Mouse (Mus musculus): ENCODE results near the gene Aoc3. TPM values are rescaled to one million over a fixed set of nuclear protein-coding genes. Genes with fewer than 3 reads are reported as not detected.

The Aoc3 gene
- polyA plus RNA-seq (2012; rRNA removed) = 0.52 and 0.82 TPM in 2 replicates

DNA sequence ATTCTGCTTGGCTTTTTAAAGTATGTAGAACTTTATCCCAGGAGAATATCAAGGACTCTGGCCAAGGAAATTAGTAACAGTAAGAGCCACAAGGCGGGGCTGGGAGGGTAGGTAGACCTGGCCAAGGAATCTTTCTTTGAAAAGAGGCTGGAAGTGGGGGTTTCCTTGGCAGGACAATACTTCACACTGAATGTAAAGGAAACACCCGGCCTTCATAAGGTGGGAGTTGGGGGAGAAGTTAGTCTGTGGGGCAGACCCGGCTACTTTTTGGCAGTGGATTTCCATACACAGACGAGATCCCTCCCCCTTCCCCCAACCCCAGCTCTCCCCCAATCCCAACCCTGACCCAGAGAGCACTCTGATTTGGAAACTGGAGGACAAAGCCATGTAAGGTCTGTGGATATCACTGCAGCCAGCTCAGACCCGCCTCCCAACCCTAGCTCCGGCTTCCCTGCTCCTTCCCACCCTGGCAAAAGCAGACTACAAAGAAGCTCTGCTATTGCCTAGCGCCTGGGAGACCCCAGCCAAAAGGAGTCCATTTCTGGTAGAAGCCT, at the start of gene Aoc3:
Aoc3 (plus strand) TSS at position 235 of the 554 bp plus-strand sequence.

GRCm38 (mm10) chr11:101302004-101302798, 28.2 kb upstream of the Aoc3 start, which contains the start of gene Becn1:
Gene Becn1, minus strand, starts transcription at chr11:101302286.

GRCm38 (mm10) chr11:101315665-101316500, 14.5 kb upstream of the Aoc3 start, which contains the start of gene Psme3:
Gene Psme3, plus strand, starts transcription at chr11:101316213.

DNA sequence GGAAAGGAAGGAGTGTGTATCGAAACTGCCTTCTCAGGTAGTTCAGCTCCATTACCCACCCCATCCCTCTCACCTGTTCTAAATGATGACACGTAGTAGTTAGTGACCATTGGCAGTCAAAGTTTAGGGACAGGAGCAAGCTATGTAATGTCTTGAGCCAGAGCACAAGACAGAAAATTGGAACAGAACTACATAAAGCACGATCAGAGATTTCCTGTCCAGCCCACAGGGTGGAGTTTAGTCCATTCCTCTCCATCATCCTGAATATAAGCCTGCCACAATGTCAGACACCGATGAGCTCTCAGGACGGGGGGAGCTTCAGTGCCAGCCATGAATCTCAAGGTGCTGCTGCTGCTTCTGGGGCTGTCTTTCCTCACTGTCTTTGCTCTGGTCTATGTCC, 5.6 kb upstream of the Aoc3 start, which contains the start of gene Aoc2:
Aoc2 (plus strand) TSS at position 301 of the 400 bp plus-strand sequence.

DNA sequence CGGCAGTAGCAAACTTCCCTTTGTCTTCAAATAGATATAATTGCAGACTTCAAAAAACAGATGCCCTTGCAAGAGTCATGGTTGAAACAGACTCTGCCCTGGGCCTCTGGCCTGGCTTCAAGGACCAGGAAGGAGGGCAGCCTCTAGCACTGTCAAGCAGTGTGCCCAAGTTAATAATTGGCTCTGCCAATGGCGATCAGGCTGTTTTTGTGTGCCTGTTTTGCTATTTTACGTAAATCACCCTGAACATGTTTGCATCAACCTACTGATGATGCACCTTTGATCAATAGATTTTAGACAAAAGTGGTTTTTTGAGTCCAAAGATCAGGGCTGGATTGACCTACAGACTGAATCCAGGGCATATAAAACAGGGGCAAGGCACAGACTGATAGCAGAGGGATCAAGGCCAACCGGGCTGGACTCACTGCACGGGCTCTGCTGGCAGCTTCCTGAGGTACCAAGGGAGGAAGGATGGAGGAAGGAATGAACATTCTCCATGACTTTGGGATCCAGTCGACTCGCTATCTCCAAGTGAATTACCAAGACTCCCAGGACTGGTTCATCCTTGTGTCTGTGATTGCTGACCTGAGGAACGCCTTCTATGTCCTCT, 37.0 kb downstream of the Aoc3 start, which contains the start of gene G6pc:
G6pc (plus strand) TSS at position 236 of the 610 bp plus-strand sequence.

Other genes starting within 250 kb of the Aoc3 start
- gene Coasy, start 248.0 kb upstream of the Aoc3 start, polyA plus RNA-seq (2012; rRNA removed) = 49.3 and 50.2 TPM in 2 replicates
- gene Mlx, start 243.3 kb upstream of the Aoc3 start, polyA plus RNA-seq (2012; rRNA removed) = 65.4 and 71.6 TPM in 2 replicates
- 19.1 and 19.5 TPM in 2 replicates for gene Psmc3ip, start 235.2 kb upstream of the Aoc3 start, polyA plus RNA-seq (2012; rRNA removed)
- 66.9 and 68.5 TPM in 2 replicates for gene Retreg3, start 210.7 kb upstream of the Aoc3 start, polyA plus RNA-seq (2012; rRNA removed)
- gene Tubg1, start 210.7 kb upstream of the Aoc3 start, polyA plus RNA-seq (2012; rRNA removed) = 15.2 and 15.6 TPM in 2 replicates
- 31.8 and 33.7 TPM in 2 replicates for gene Tubg2, start 174.7 kb upstream of the Aoc3 start, polyA plus RNA-seq (2012; rRNA removed)
- 7.4 and 9.2 TPM in 2 replicates for gene Cntnap1, start 160.1 kb upstream of the Aoc3 start, polyA plus RNA-seq (2012; rRNA removed)
- 6.5 and 7.9 TPM in 2 replicates for gene Plekhh3, start 159.3 kb upstream of the Aoc3 start, polyA plus RNA-seq (2012; rRNA removed)
- gene Ccr10, start 155.2 kb upstream of the Aoc3 start, polyA plus RNA-seq (2012; rRNA removed) = 0.21 and 0.28 TPM in 2 replicates
- gene Ezh1, start 104.1 kb upstream of the Aoc3 start, polyA plus RNA-seq (2012; rRNA removed) = 37.9 and 39.6 TPM in 2 replicates
- 79.4 and 81.7 TPM in 2 replicates for gene Ramp2, start 84.6 kb upstream of the Aoc3 start, polyA plus RNA-seq (2012; rRNA removed)
- 56.9 and 58.5 TPM in 2 replicates for gene Vps25, start 76.9 kb upstream of the Aoc3 start, polyA plus RNA-seq (2012; rRNA removed)
- gene Wnk4, start 70.0 kb upstream of the Aoc3 start, polyA plus RNA-seq (2012; rRNA removed) = 4.4 and 5.4 TPM in 2 replicates
- 0.66 and 0.69 TPM in 2 replicates for gene Cntd1, start 51.6 kb upstream of the Aoc3 start, polyA plus RNA-seq (2012; rRNA removed)
- gene Coa3, start 51.5 kb upstream of the Aoc3 start, polyA plus RNA-seq (2012; rRNA removed) = 165 and 213 TPM in 2 replicates
- gene Becn1, start 28.3 kb upstream of the Aoc3 start, polyA plus RNA-seq (2012; rRNA removed) = 115 and 124 TPM in 2 replicates
- 103 and 105 TPM in 2 replicates for gene Psme3, start 14.4 kb upstream of the Aoc3 start, polyA plus RNA-seq (2012; rRNA removed)
- gene Aoc2, start 5.5 kb upstream of the Aoc3 start, polyA plus RNA-seq (2012; rRNA removed) = 7.0 and 7.4 TPM in 2 replicates
- 0.03 and 0.05 TPM in 2 replicates for gene G6pc, start 37.0 kb downstream of the Aoc3 start, polyA plus RNA-seq (2012; rRNA removed)
- gene Aarsd1, start 87.0 kb downstream of the Aoc3 start, polyA plus RNA-seq (2012; rRNA removed) = 49.2 and 49.6 TPM in 2 replicates
- 4.1 and 4.2 TPM in 2 replicates for gene Gm27029, start 94.2 kb downstream of the Aoc3 start, polyA plus RNA-seq (2012; rRNA removed)
- gene Rundc1, start 94.5 kb downstream of the Aoc3 start, polyA plus RNA-seq (2012; rRNA removed) = 29.8 and 30.1 TPM in 2 replicates
- 2.3 and 5.0 TPM in 2 replicates for gene Ptges3l, start 94.7 kb downstream of the Aoc3 start, polyA plus RNA-seq (2012; rRNA removed)
- gene Rpl27, start 111.7 kb downstream of the Aoc3 start, polyA plus RNA-seq (2012; rRNA removed) = 841 and 842 TPM in 2 replicates
- 6.2 and 7.4 TPM in 2 replicates for gene Ifi35, start 117.8 kb downstream of the Aoc3 start, polyA plus RNA-seq (2012; rRNA removed)
- gene Rnd2, start 134.4 kb downstream of the Aoc3 start, polyA plus RNA-seq (2012; rRNA removed) = 118 and 125 TPM in 2 replicates
- gene Vat1, start 135.6 kb downstream of the Aoc3 start, polyA plus RNA-seq (2012; rRNA removed) = 162 and 171 TPM in 2 replicates
- 2.2 and 2.7 TPM in 2 replicates for gene Brca1, start 221.3 kb downstream of the Aoc3 start, polyA plus RNA-seq (2012; rRNA removed)
- gene Nbr1, start 221.5 kb downstream of the Aoc3 start, polyA plus RNA-seq (2012; rRNA removed) = 100 and 103 TPM in 2 replicates